Mouse (Mus musculus) forebrain, embryonic 12.5 days (tissue): Measurements from ENCODE around the gene Carm1. TPM values are rescaled to one million over a fixed set of nuclear protein-coding genes. Genes with fewer than 3 reads are reported as not detected.
"Not testable (repeated sequence)": the region's sequence is repeated elsewhere in the genome, so short reads cannot be mapped to it uniquely, and the experiment has no call there.

Experiments
- ATAC-seq: fragments of 200-750 bp; cut with Nextera tagmentation; 2 replicates; pipeline ENCODE4 v1.8.0; 2017; ENCODE audit warnings: moderate TSS enrichment; ENCODE audit not compliant: low FRiP score
- H3K27ac ChIP-seq: fragments of 300-500 bp; sonication (generic); 2 replicates; pipeline ENCODE4 v1.5.1; 2016; ENCODE audit warnings: mild to moderate bottlenecking
- H3K27me3 ChIP-seq: fragments of 300-500 bp; sonication (generic); 2 replicates; pipeline ENCODE4 v1.6.1; 2016; ENCODE audit warnings: mild to moderate bottlenecking
- H3K36me3 ChIP-seq: fragments of 300-500 bp; sonication (generic); replicated peaks from 2 replicates; pipeline ENCODE4 v1.6.1; 2016; ENCODE audit warnings: mild to moderate bottlenecking
- H3K4me1 ChIP-seq: fragments of 300-500 bp; sonication (generic); 2 replicates; pipeline ENCODE4 v1.6.1; 2016
- H3K4me2 ChIP-seq: fragments of 300-500 bp; sonication (generic); 2 replicates; pipeline ENCODE4 v1.6.1; 2016; ENCODE audit warnings: mild to moderate bottlenecking, moderate library complexity
- H3K4me3 ChIP-seq: fragments of 300-500 bp; sonication (generic); replicated peaks from 2 replicates; pipeline ENCODE4 v1.5.1; 2016; ENCODE audit warnings: mild to moderate bottlenecking
- H3K9ac ChIP-seq: fragments of 300-500 bp; sonication (generic); 2 replicates; pipeline ENCODE4 v1.6.1; 2016; ENCODE audit warnings: mild to moderate bottlenecking
- H3K9me3 ChIP-seq: fragments of 300-500 bp; sonication (generic); 2 replicates; pipeline ENCODE4 v1.6.1; 2016
- WGBS: fragments of 180-500 bp; shearing (Covaris S2); methylation state at CpG from one replicate; pipeline ENCODE4 v1.1.7; 2016; 5-methylcytosine and 5-hydroxymethylcytosine counted together
- polyA plus RNA-seq: library from polyadenylated mRNA; unstranded; fragments of >200 nt; fragmentation: Nextera tagmentation; extraction: Ambion mirVana; gene quantifications from 2 replicates; pipeline ENCODE4 v1.2.1, GENCODE M21; 2016

Carm1 gene
- polyA plus RNA-seq, 1 experiment from 2014 or later, result 62.5 TPM

DNA sequence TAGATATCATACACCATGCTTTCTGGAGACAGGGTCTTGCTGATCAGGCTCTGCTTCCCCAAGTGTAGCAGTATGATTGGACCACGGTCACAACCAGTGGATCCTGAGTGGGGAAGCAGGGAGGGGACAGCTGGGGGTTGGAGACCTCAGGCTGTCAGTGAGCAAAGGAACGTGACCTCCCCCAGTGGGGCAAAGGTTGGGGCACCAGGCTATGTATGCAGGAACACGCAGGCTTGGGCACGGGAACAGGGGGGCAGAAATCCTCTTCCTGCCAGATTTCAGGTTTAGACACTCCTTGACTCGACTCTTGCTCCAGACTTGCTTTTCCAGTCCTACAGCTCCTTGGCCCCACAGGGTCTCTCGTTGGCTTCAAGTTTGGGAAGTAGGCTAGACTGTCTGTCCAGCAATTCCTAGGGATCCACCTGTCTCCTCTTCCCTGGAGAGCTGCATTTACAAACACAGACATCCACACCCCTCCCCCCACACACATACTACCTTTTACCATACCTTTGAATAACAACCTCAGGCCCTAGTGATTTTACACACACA lies 28.7 kb upstream of the Carm1 start:
- H3K4me2 ChIP-seq, result no peak overlapping the region
- H3K9ac ChIP-seq, result no peak overlapping the region
- H3K27ac ChIP-seq, result no peak overlapping the region
- no peaks in the 10 kb centered on the region for H3K4me1 ChIP-seq
- H3K36me3 ChIP-seq, result no peaks in the 10 kb centered on the region
- no peaks in the 10 kb centered on the region for H3K27me3 ChIP-seq
- no peak for ATAC-seq
- no peaks in the 10 kb centered on the region for H3K9me3 ChIP-seq
- WGBS, result 83% methylated on average over 6 of the region's 6 CpGs
- no peak overlapping the region for H3K4me3 ChIP-seq

DNA sequence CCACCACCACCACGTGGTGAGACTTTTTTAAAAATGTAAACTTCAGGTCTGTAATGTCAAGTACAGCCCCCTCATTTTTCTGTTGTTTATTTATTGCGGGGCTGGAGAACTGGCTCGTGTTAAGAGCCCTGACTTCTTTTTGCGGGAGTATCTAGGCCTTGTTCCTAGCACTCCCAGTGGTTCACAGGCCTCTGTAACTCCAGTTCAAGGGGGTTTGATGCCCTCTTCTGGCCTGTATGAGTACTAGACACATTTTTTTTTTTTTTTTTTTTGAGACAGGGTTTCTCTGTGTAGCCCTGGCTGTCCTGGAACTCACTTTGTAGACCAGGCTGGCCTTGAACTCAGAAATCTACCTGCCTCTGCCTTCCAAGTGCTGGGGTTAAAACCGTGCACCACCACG lies 28.0 kb upstream of the Carm1 start:
- H3K9ac ChIP-seq, H3K4me2 ChIP-seq, ATAC-seq, H3K27ac ChIP-seq, H3K36me3 ChIP-seq, H3K4me1 ChIP-seq, H3K27me3 ChIP-seq, H3K4me3 ChIP-seq, H3K9me3 ChIP-seq: not testable (repeated sequence)
- WGBS, result 85% methylated on average over 6 of the region's 6 CpGs

DNA sequence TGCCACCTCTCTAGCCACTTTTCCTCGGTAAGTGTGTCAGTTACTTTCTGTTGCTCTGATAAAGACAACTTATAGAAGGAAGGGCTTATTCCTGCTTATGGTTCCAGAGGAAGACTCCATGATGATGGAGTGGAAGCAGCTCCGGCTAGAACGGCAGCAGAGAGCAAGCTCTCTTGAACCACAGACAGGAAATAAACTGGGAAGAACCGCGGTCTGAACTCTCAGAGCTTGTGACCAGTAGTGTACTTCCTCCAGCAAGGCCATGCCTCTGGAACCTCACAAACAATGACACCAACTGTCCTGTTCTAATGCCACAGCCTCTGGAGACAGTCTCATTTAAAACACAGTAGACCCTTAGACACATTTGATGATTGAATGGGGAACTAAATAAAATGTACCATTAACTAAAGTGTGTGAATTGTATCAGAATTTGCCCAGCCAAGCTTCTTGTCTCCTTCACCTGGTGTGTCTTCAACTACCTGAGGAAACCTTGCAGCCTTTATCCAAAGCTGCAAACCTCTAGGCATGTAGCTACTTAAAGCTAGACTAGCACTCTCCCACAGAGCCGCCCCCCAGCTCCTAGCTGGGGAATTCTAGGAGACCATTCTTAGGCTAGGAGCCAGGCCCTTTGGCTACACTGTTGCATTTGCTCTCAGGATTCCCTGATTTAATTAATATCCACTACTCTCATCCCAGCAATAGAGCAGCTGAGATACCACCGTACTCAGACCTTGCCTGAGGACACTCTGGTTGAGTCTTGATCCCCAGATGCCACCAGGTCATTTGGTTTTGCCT lies 21.4 kb upstream of the Carm1 start:
- ATAC-seq, result no peak
- Histone ChIP-seq H3K27ac (no peak overlapping the region), H3K36me3 (0 out of 2 replicates have a peak, but pooled peaks cover 6% of the 10 kb centered on the region), H3K9me3 (no peaks in the 10 kb centered on the region), H3K4me2 (no peak overlapping the region), H3K4me1 (peaks cover 3% of the 10 kb centered on the region; the same call in 1 of the 2 replicates), H3K9ac (no peak overlapping the region), H3K4me3 (no peak overlapping the region), H3K27me3 (no peaks in the 10 kb centered on the region)
- 85% methylated on average over 7 of the region's 7 CpGs for WGBS

DNA sequence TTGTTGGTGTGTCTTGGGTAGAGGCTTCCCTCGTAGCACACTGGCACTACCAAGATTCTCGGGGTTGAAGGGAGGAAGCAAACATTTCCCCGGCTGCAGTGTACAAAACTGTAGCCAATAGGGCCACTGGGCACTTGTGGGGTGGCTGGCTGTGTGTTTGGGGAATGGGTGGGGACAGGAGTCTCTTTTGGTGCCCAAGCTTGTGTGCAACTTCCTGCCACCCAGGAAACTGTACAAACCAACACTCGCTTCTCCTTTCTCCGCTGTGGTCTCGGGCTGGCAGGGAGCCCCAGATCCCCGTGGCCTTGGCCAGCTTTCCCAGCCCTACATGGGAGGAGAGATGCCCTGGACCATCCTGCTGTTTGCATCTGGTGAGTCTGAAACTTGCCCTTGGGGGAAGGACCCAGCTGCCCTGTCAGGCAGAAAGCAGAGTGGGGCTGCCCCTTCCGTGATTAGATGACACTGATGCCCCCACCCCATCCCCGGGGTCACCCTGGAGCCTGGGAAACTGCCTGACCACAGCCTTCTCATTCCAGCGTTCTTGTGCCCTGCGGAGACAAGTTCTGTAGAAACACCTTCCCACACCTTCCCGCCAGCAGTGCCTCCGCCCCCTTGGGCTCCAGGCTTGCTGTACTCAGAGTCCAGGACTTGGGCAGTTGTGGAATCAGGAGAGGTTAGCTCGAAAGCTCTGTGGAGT lies 20.6 kb upstream of the Carm1 start, which contains the start of gene AB124611:
TSS of gene AB124611 (plus strand) at position 240 of the 697 bp plus-strand sequence.
- H3K4me3 ChIP-seq, result no peak within 1 kb of the TSS
- WGBS, result 63% methylated on average over 14 of the region's 14 CpGs
- no peak within 1 kb of the TSS for H3K4me2 ChIP-seq
- no peaks in the 10 kb centered on the region for H3K9me3 ChIP-seq
- H3K27me3 ChIP-seq, result no peaks in the 10 kb centered on the region
- H3K9ac ChIP-seq, result no peak within 1 kb of the TSS
- H3K36me3 ChIP-seq, result 0 out of 2 replicates have a peak, but pooled peaks cover 6% of the 10 kb centered on the region
- H3K27ac ChIP-seq, result no peak within 1 kb of the TSS
- no peak for ATAC-seq
- H3K4me1 ChIP-seq, result peaks cover 3% of the 10 kb centered on the region; the same call in 1 of the 2 replicates

DNA sequence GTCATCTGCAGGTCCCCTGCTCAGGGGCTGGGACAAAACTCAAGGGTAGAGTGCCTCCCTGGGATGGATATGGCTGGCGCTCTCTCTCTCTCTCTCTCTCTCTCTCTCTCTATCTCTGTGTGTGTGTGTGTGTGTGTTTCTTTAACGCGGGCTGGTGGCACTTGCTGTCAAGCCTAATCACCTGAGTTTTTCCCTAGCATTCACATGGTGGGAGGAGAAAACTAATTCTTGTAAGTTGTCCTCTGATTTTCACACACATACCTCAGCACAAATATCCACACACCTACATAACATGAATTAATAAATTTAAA lies 20.1 kb upstream of the Carm1 start:
- 81% methylated on average over 3 of the region's 3 CpGs for WGBS

DNA sequence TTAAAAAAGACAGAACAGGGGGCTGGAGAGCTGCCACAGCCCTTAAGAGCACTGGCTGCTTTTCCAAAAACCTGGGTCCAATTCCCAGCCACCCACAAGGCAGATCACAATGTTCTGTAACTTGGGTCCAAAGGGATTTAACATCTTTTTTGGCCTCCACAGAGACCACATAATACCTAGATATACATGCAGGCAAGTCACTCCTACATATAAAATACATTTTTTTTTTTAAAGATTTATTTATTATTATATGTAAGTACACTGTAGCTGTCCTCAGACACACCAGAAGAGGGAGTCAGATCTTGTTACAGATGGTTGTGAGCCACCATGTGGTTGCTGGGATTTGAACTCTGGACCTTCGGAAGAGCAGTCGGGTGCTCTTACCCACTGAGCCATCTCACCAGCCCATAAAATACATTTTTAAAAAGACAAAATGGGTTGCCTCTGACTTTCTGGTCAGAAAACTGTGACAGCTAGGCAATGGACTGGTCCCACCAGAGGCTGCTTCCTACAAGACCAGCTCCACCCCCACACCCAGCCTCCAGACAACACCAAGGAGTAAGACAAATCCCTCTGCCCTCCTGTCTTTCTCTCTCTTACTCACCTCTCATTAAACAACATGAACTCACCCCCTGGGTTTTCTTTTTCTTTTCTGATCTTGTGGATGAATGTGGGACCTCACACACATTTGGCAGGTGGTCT lies 19.4 kb upstream of the Carm1 start:
- Histone ChIP-seq H3K9me3 (no peaks in the 10 kb centered on the region), H3K27me3 (no peaks in the 10 kb centered on the region), H3K36me3 (0 out of 2 replicates have a peak, but pooled peaks cover 6% of the 10 kb centered on the region), H3K27ac (no peak overlapping the region), H3K4me3 (no peak overlapping the region), H3K4me1 (peaks cover 3% of the 10 kb centered on the region; the same call in 1 of the 2 replicates), H3K9ac (no peak overlapping the region), H3K4me2 (no peak overlapping the region)
- ATAC-seq, result no peak
- WGBS, result 95% methylated on average over 2 of the region's 2 CpGs

More for the DNA sequence above, 20.1 kb upstream of the Carm1 start:
- Histone ChIP-seq H3K27ac (no peak overlapping the region), H3K9ac (no peak overlapping the region), H3K36me3 (0 out of 2 replicates have a peak, but pooled peaks cover 6% of the 10 kb centered on the region), H3K4me2 (no peak overlapping the region), H3K4me3 (no peak overlapping the region), H3K4me1 (peaks cover 3% of the 10 kb centered on the region; the same call in 1 of the 2 replicates), H3K27me3 (no peaks in the 10 kb centered on the region), H3K9me3 (no peaks in the 10 kb centered on the region)
- no peak for ATAC-seq

DNA sequence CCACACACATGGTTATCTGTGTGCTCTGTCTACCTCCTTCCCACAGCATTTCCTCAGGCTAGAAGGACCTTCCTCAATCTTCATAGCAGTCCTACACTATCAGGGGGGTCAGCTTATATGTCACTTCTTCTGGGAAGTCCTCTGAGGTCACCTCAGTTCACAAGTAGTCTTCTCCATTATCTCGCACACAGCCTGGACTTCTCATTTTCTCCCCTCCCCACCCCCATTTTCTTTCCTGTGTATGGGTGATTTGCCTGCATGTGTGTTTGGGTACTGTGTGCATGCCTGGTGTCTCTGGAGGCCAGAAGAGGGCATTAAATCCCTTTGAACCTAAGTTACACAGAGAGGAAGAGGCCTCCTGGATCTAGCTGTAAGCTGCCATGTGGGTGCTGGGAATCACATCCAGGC lies 18.8 kb upstream of the Carm1 start:
- Histone ChIP-seq H3K9ac (no peak overlapping the region), H3K9me3 (no peaks in the 10 kb centered on the region), H3K27me3 (no peaks in the 10 kb centered on the region), H3K4me3 (no peak overlapping the region), H3K36me3 (0 out of 2 replicates have a peak, but pooled peaks cover 6% of the 10 kb centered on the region), H3K4me2 (no peak overlapping the region), H3K4me1 (peaks cover 3% of the 10 kb centered on the region; the same call in 1 of the 2 replicates), H3K27ac (no peak overlapping the region)
- no peak for ATAC-seq
- 68% methylated on average over 1 of the region's 1 CpGs for WGBS

DNA sequence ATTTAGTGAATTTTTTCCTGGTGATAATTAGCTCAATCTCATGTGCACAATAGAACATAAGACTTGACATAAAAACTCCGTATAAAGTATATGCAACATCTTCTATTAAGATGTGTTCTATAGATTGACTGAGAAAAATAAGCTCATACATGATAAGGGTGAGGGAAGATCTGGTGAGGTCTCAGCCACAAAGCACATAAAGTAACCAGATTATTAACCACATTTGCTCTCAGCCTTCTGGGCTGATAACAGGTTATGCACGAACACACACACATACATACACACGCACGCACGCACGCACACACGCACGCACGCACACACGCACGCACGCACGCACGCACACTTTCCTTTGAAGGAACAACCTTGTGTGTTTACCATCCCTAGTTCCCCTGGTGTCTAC lies 10.2 kb upstream of the Carm1 start:
- WGBS, result 97% methylated on average over 14 of the region's 14 CpGs
- no peak overlapping the region for H3K4me2 ChIP-seq
- no peak overlapping the region for H3K9ac ChIP-seq
- H3K27me3 ChIP-seq, result no peaks in the 10 kb centered on the region
- H3K36me3 ChIP-seq, result peaks cover 9% of the 10 kb centered on the region; the same call in 1 of the 2 replicates
- H3K4me3 ChIP-seq, result no peak overlapping the region
- H3K27ac ChIP-seq, result no peak overlapping the region
- no peak for ATAC-seq
- H3K4me1 ChIP-seq, result no peaks in the 10 kb centered on the region
- no peaks in the 10 kb centered on the region for H3K9me3 ChIP-seq

DNA sequence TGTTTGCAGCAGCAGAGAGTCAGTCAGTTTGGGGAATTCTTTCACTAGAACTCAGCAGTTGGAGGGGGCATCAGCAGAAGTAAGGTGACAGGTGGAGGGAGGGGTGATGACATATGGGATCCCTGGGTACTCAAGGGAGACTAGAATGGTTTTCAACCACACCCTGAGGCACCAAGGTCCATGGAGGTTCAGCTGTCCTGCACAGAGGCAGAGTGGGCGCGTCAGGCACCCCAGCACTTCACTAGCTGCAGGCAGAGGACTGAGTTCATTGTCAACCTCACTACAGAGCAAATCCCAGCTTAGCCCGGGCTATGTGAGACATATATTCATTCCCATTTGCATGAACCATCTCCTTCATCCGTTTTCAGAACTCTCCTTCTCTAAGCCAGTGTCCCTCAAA lies 9.7 kb upstream of the Carm1 start:
- Histone ChIP-seq H3K4me3 (no peak overlapping the region), H3K9ac (no peak overlapping the region), H3K36me3 (peaks cover 9% of the 10 kb centered on the region; the same call in 1 of the 2 replicates), H3K27me3 (no peaks in the 10 kb centered on the region), H3K4me2 (no peak overlapping the region), H3K4me1 (no peaks in the 10 kb centered on the region), H3K27ac (no peak overlapping the region), H3K9me3 (no peaks in the 10 kb centered on the region)
- no peak for ATAC-seq
- 84% methylated on average over 4 of the region's 4 CpGs for WGBS

DNA sequence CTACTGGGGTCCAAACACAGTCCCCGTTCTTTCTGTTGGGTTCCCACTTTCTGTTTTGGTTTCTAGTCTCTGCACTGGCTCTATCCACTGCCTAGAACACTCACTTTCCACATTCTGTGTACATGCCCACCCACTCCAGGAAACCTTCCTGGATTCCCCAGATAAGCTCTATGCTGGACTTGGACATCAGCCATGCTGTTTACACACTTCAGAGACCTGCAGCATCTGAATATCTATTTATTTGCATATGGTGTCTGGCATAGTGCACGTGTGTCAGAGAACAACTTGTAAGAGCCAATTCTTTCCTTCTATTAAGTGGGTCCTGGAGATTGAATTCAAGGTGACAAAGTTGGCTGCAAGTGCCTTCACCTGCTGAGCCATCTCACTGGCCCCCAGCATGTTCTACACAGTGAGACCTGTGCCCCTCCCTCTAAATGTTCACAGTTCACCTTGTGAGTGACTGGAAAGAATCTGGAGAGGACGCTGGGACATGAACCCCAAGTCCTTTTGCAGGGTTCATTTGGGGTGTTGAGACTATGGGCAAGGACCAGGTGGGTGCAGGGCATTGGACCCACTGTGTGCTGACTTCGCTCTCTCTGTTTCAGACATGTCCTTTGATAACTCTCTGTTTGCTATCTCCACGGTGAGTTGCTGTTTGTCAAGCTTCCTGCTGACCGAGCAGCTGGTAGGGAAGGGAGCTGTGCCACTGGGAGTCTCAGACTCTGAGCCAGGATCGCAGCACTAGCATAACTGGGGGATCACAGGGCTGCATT lies 6.5 kb upstream of the Carm1 start:
- 81% methylated on average over 7 of the region's 7 CpGs for WGBS
- ATAC-seq, result no peak

DNA sequence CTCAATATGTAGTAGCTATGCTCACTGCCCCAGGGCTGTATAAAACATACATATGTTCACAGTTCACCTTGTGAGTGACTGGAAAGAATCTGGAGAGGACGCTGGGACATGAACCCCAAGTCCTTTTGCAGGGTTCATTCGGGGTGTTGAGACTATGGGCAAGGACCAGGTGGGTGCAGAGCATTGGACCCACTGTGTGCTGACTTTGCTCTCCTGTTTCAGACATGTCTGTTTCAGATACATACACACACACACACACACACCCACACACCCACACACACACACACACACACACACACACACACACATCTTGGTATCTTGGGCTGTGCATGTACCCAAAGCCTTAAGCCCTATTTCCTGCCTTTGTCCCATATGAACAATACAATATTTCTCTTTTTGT lies 4.7 kb upstream of the Carm1 start:
- H3K36me3 ChIP-seq, ATAC-seq: not testable (repeated sequence)

More for the DNA sequence above, 6.5 kb upstream of the Carm1 start:
- H3K4me2 ChIP-seq, result no peak overlapping the region
- no peaks in the 10 kb centered on the region for H3K27me3 ChIP-seq
- H3K4me1 ChIP-seq, result peaks cover 8% of the 10 kb centered on the region
- no peaks in the 10 kb centered on the region for H3K9me3 ChIP-seq
- H3K4me3 ChIP-seq, result no peak overlapping the region
- H3K9ac ChIP-seq, result no peak overlapping the region
- H3K36me3 ChIP-seq, result peaks cover 9% of the 10 kb centered on the region; the same call in 1 of the 2 replicates
- no peak overlapping the region for H3K27ac ChIP-seq

More for the DNA sequence above, 4.7 kb upstream of the Carm1 start:
- not testable (repeated sequence) for H3K27me3 ChIP-seq, H3K9me3 ChIP-seq, H3K4me3 ChIP-seq, H3K9ac ChIP-seq, H3K27ac ChIP-seq, H3K4me2 ChIP-seq
- WGBS, result 95% methylated on average over 2 of the region's 2 CpGs
- H3K4me1 ChIP-seq, result peaks cover 14% of the 10 kb centered on the region
